Mouse (Mus musculus) cerebellum, adult 2 months (tissue): ENCODE data around the gene Qrich2.

Experiments
- CTCF ChIP-seq: fragments of 200-500 bp; IDR thresholded peaks from 2 replicates; pipeline ENCODE4 v1.5.1; 2011; ENCODE audit warnings: low read depth, mild to moderate bottlenecking, control low read depth, low read length, moderate library complexity, borderline replicate concordance; ENCODE audit not compliant: insufficient read depth
- POLR2A ChIP-seq: fragments of 200-500 bp; IDR thresholded peaks from 2 replicates; pipeline ENCODE4 v1.6.1; 2011; ENCODE audit warnings: low read length, control low read depth, borderline replicate concordance; ENCODE audit not compliant: insufficient read depth

GRCm38 (mm10) chr11:116418194-116418840 is 47.7 kb downstream of the Qrich2 start:
- TF ChIP-seq CTCF, result no peak
- TF ChIP-seq POLR2A, result no peak
